Mouse (Mus musculus) E14TG2a.4 (cell line): ENCODE data around the gene Acadsb.
A peak's percentile ranks its signal among the peaks of the same experiment; 100 is the strongest.
"Not testable (repeated sequence)": the region's sequence is repeated elsewhere in the genome, so short reads cannot be mapped to it uniquely, and the experiment has no call there.

Experiments
- H3K27me3 ChIP-seq: 2 replicates; pipeline ENCODE4 v1.6.1; 2014; ENCODE audit warnings: low read length, control low read depth; ENCODE audit not compliant: insufficient read depth
- H3K36me3 ChIP-seq: 2 replicates; pipeline ENCODE4 v1.6.1; 2014; ENCODE audit warnings: low read length, control low read depth; ENCODE audit not compliant: insufficient read depth
- H3K4me1 ChIP-seq: replicated peaks from 2 replicates; pipeline ENCODE4 v1.6.1; 2014; ENCODE audit warnings: low read depth, low read length, control low read depth
- H3K4me3 ChIP-seq: replicated peaks from 2 replicates; pipeline ENCODE4 v1.5.1; 2014; ENCODE audit warnings: mild to moderate bottlenecking, low read length
- H3K9me3 ChIP-seq: 2 replicates; pipeline ENCODE4 v1.6.1; 2014; ENCODE audit warnings: low read length, control low read depth
- CTCF ChIP-seq: conservative IDR thresholded peaks from 2 replicates; pipeline ENCODE4 v1.5.1; 2014; ENCODE audit warnings: low read length
- NANOG ChIP-seq: IDR thresholded peaks from 2 replicates; pipeline ENCODE4 v1.6.1; 2014; ENCODE audit warnings: borderline replicate concordance, low read length, mixed read lengths
- POU5F1 ChIP-seq: IDR thresholded peaks from 2 replicates; pipeline ENCODE4 v1.6.1; 2014; ENCODE audit warnings: low read length, borderline replicate concordance

The Acadsb gene

GRCm38 (mm10) chr7:131410416-131411058, at the start of gene Acadsb, which contains the start of gene Ikzf5:
Gene Acadsb (plus strand): TSS chr7:131410601.
Gene Ikzf5 (minus strand): TSS chr7:131410521.
- TF ChIP-seq POU5F1, result no peak
- TF ChIP-seq NANOG, result no peak
- no peak for TF ChIP-seq CTCF
- no peaks in the 10 kb centered on the region for H3K9me3 ChIP-seq
- peaks cover 4% of the 10 kb centered on the region; the same call in 1 of the 2 replicates for H3K36me3 ChIP-seq
- peak within 1 kb of the TSS; percentile 97 for H3K4me3 ChIP-seq
- H3K27me3 ChIP-seq, result no peaks in the 10 kb centered on the region
- peaks cover 20% of the 10 kb centered on the region for H3K4me1 ChIP-seq

- TF ChIP-seq CTCF (no peak), NANOG (no peak), POU5F1 (no peak)
- Histone ChIP-seq H3K36me3 (peaks cover 37% of the 10 kb centered on the region), H3K4me1 (peaks cover 19% of the 10 kb centered on the region), H3K27me3 (peaks cover 17% of the 10 kb centered on the region), H3K4me3 (peak overlapping the region; percentile 96), H3K9me3 (no peaks in the 10 kb centered on the region)
Measured at GRCm38 (mm10) chr7:131362269-131362614, 48.2 kb upstream of the Acadsb start.

- Histone ChIP-seq H3K9me3 (no peaks in the 10 kb centered on the region), H3K4me3 (peak within 1 kb of the TSS; percentile 96), H3K36me3 (peaks cover 32% of the 10 kb centered on the region), H3K27me3 (peaks cover 18% of the 10 kb centered on the region), H3K4me1 (peaks cover 19% of the 10 kb centered on the region)
- TF ChIP-seq CTCF (no peak), NANOG (no peak), POU5F1 (no peak)
Measured at GRCm38 (mm10) chr7:131362615-131363300, 47.6 kb upstream of the Acadsb start, which contains the start of gene 2310057M21Rik. Gene 2310057M21Rik (minus strand): TSS chr7:131362759.

- Histone ChIP-seq H3K4me1 (peaks cover 19% of the 10 kb centered on the region), H3K4me3 (no peak overlapping the region), H3K9me3 (no peaks in the 10 kb centered on the region), H3K36me3 (peaks cover 18% of the 10 kb centered on the region), H3K27me3 (peaks cover 18% of the 10 kb centered on the region)
- TF ChIP-seq CTCF (no peak), POU5F1 (no peak)
Measured at GRCm38 (mm10) chr7:131364131-131364530, 46.3 kb upstream of the Acadsb start.

- Histone ChIP-seq H3K27me3 (peaks cover 5% of the 10 kb centered on the region), H3K9me3 (no peaks in the 10 kb centered on the region), H3K4me3 (peak within 1 kb of the TSS; percentile 96), H3K4me1 (peaks cover 19% of the 10 kb centered on the region), H3K36me3 (peaks cover 15% of the 10 kb centered on the region)
- TF ChIP-seq POU5F1 (no peak), NANOG (no peak), CTCF (peak; percentile 26; the same call in 1 of the 2 replicates)
Measured at GRCm38 (mm10) chr7:131370648-131371469, 39.5 kb upstream of the Acadsb start, which contains the start of gene Pstk. Gene Pstk (plus strand): TSS chr7:131371141.

- H3K9me3 ChIP-seq, result no peaks in the 10 kb centered on the region
- H3K36me3 ChIP-seq, result peaks cover 15% of the 10 kb centered on the region
- H3K4me3 ChIP-seq, result peak overlapping the region; percentile 96
- peaks cover 19% of the 10 kb centered on the region for H3K4me1 ChIP-seq
- TF ChIP-seq CTCF, result no peak
- TF ChIP-seq NANOG, result no peak
- TF ChIP-seq POU5F1, result no peak
- peaks cover 5% of the 10 kb centered on the region for H3K27me3 ChIP-seq
Measured at GRCm38 (mm10) chr7:131371470-131371860, 38.9 kb upstream of the Acadsb start.

GRCm38 (mm10) chr7:131371880-131372651, 38.3 kb upstream of the Acadsb start:
- peaks cover 15% of the 10 kb centered on the region for H3K36me3 ChIP-seq
- peaks cover 19% of the 10 kb centered on the region for H3K4me1 ChIP-seq
- H3K9me3 ChIP-seq, result no peaks in the 10 kb centered on the region
- TF ChIP-seq NANOG (no peak), CTCF (no peak), POU5F1 (no peak)
- peak overlapping the region; percentile 96 for H3K4me3 ChIP-seq
- peaks cover 2% of the 10 kb centered on the region for H3K27me3 ChIP-seq

GRCm38 (mm10) chr7:131391761-131392160, 18.6 kb upstream of the Acadsb start:
- H3K36me3 ChIP-seq, result peaks cover 49% of the 10 kb centered on the region
- not testable (repeated sequence) for H3K4me1 ChIP-seq, H3K9me3 ChIP-seq, H3K4me3 ChIP-seq, H3K27me3 ChIP-seq
